Mouse (Mus musculus) kidney, postnatal 36 days (tissue): ENCODE measurements around the gene Npy.

ENCODE experiments used
- DNase-seq, 2 experiments: peaks; one replicate each; pipeline ENCODE4 v3.0.0; 2021 to 2022; ENCODE audit warnings: mixed read lengths in 2 of 2

The Npy gene

DNA sequence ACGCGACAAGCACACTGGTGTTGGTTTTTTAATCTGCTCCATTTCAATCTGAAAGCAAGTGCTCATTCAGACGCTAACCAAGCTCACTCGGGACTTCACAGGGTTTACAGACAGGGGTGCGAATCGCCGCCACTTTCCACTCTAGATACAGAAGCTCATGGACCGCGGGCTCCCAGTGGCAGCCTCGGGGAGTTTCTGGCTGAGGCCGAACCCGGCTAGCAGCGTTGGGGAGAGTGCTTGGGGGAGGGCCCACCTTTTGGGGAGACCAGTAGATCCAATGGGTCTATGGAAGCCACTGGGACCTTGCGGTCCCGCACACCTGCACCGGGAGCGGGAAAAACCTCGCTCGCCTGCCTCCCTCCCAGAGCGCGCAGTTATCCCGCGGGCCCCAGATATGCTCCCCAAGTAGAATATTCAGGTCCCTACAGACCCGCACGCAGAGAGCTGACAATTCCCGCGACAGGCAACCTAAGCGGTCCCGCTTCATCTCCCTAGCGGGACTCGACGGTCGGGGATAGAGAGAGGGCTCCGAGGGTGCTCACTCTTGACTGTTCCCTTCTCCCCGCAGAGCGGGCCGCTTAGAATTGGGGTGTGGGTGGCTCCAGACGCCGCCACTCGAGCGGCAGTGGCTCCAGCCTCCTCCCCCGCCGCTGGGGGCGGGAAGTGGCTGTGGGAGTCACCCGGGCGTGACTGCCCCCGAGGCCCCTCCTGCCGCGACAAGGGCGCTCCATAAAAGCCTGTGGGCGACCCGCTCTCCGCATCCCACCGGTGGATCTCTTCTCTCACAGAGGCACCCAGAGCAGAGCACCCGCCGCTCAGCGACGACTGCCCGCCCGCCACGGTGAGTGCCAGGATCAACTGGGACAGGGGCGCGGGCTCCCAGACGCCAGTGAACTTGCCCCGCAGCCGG is at the start of gene Npy:
Gene Npy (plus strand): TSS at position 750 of the 910 bp plus-strand sequence.
- DNase-seq, result peak; percentile 23 to 59

DNA sequence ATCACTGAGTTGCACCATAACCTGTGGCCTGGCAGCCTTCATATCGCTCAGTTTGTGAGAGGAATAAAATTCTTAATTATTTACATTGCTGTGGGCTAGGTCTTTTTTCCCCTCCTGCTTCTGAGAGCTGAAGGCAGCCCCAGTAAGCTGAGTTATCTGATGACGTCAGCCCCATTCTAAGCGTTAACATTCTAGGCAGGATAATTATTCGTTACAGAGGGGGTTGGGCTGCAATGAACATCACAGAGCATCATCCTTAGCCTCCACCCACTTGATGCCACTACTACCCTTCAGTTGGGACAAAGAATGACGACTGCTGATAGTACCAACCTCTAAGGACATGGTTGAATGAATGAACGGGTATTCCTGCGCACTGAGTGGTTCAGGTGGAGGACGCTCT is 47.5 kb upstream of the Npy start:
- DNase-seq, result no peak

DNA sequence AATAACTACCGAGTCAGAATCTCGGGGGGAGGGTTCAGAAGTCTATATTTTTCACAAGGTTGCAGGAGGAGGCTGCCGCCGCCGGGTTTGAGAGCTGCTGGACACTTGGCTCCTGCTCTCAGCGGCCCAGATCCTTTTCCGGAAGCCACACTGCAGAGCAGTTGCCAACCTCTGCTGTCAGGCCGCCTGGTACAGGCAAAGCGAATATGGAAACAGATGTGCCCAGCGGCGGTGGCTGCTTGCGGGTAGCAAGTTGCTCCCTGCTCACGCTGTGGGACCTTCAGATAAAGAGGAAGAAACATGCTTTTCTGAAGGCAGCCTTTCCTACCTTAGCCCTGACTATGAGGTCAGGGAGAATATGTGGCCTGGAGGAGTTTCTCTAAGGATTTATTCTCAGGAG is 44.4 kb upstream of the Npy start:
- no peak for DNase-seq

DNA sequence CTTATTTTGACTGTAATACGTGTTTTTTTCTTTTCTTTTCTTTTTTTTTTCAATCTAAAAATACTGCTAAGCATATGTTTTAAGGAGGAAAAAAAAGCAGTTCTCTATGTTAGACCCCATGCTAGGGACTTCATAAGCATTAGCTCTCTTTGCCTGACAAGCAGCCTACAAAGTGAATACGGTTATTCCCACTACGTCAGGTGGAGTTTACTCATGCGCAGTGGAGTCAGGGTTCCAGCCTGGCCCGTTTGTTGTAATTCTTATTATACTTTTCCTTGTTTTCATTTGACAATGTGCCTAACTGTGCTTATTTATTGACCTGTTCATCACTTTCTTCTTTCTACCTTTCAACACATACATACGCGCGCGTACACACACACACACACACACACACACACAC is 43.8 kb upstream of the Npy start:
- DNase-seq, result no peak

DNA sequence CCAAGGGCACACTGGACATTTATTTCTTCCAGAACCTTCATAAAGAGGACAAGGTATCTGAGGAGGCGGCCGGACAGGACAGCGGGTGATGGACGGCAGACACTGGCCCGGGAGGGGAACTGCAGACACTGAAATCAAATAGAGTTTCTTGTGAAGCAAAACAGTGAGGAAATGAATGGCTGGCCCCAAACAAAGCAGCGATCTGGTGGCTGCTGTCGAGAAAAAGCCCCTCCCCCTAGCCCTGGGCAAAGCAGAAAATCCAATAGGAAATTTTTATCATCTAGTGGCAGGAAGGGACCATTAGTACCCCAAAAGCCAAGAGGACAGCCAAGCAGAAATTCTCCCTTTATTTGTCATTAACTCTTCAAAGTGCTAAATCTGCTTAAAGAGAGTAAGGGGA is 42.9 kb upstream of the Npy start:
- no peak for DNase-seq

DNA sequence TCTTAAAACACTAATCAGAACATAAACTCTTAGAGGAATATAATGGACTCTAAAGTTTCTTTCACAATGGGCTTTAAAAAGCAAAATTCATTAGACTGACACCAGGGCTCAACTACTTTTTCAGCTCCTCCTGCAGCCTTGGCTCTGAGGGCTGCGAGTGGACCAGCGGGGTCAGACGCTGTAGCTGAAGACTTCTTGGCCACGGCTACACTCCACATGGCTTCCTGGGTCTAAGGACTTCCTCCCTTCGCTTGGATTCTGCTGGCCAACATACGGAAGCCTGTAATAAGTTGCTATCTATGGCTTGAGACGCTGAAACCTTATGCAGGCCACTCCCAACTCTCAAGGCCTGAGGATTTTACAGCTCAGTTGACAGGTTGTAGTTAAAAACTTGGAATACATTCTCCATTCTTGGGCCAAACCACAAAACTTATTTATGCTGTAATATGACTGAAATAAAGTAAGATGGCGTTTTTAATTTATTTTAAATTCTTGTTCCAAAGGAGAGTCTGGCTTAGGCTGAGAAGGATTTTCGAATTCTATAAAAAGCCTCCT is 41.6 kb upstream of the Npy start:
- DNase-seq, result no peak

DNA sequence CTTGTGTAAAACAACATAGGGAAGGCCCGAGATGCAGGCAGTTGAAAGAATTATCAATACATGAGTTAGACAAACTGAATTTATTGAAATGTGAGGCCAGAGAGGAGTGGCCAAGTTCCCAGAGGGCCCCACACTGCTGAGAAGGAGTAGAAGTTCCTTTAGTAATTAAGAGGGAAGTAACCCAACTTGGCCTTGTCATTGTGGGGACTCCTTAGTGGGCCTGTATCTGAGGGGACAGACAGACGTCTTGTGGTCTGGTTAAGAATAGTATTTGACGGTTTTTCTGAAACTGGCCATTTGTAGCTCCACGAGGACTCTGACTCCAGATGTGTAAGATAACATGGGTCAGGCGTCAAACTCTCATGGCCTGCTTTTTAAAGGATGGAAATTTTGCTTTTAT is 40.7 kb upstream of the Npy start:
- DNase-seq, result no peak

DNA sequence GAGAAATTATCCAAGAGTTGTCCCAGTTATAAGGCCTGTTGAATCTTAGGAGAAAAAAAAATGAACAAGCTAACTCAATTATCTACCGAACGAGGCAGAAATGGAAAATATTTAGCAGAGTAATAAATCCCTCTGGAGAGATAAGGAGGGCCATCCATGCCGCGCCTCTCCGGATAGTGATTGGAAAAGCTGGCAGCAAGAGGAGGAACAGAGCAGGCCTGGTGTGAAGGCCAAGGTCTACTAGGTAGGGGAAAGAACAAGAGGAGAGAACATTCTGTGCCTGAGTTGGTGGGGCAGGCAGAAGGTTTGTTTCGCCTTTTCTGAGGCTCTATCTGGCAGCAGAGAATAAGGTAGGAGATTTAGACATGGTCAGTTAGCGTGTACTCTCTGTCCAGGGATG is 39.8 kb upstream of the Npy start:
- no peak for DNase-seq

DNA sequence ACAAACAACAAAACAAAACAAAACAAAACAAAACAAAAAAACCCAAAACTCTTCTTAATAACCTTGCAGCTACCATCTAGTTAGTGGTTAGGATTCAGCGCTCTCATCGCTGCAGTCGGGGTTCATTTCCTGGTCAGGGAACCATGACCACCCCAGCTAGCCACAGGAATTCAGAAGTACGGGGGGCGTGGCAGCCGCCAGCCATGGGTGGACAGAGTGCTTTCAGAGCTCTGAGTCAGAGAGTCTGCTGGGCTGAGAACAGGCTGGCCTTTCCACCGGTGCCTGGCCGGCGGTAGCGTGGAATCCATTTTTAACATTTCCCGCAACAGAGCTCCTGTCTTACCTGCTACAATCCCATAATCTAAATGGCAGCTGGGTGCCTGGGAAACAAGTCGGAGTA is 30.0 kb upstream of the Npy start:
- peak; percentile 55 to 76 for DNase-seq

DNA sequence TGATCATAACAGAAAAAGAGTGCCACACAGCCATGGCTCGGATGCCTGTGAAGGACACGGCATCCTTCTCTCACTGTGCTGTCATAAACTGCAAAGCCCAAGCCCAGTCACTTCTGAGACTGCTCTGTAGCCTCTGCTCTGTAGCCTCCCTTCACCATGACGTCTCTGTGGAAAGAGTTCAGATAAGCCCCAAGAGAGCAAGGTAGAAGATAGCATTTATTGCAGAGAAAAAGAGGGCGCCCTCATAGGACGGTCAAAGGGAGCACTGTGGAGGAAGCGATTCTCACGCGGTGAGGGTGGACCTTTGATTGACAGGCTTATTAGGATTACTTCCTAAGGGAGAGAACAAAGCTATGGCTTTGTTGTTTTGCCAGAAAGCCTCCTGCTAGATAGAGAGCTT is 18.4 kb upstream of the Npy start:
- no peak for DNase-seq

DNA sequence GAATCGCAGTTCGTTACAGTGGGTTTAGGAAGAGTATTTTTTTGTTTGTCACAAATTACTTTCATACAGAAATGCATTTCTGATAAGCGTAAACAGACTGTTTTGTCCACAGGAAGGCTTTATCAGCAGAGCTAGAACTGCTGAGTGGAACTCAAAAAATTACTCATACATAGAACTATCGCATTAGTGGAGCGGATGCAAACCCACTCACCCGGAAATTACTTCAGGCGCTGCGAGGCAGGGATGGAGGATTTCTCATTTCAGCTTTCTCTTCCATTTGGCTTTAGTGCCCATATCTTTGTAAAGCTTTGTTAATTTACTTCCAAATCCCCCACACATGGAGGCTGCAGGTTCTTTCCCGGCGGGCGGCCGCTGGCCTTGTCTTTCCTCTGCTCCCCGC is 14.4 kb upstream of the Npy start:
- DNase-seq, result no peak

DNA sequence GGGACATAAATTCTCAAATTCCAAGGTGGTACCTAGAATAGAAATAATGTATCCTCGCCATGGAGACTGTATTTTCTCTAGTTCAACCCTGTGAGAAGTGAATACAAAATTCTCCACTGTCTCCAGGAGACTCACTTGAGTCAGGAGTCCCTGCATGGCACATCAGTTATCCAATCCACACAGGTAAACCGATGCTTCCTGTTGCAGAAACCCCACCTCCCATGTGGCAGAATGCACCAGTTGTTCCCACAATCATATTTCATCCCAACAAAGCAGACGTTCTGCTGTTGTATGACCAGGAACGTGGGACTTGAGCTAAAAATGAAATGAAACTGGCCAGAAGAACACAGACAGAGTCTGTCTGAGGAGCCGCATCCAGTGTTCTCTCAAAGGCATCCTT is 5.3 kb upstream of the Npy start:
- no peak for DNase-seq

DNA sequence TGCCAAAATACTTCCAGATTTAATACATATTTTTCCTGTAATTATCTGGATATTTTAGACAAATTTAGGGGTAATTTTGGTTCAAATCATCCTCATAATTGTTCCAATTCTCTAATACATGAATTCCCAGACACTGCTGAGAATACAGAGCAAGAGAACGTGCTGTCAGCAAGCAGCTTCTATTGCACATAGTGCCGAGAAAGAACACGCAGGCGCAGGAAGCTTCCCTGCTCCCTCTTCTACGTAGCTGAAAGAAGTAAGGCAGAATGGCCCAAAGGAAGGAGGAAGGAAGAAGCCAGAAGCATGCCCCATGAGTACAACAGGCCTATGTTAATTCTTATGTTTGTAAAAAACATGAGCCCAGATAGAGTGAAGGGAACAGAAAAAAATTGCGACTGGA is 4.9 kb upstream of the Npy start:
- DNase-seq, result no peak

DNA sequence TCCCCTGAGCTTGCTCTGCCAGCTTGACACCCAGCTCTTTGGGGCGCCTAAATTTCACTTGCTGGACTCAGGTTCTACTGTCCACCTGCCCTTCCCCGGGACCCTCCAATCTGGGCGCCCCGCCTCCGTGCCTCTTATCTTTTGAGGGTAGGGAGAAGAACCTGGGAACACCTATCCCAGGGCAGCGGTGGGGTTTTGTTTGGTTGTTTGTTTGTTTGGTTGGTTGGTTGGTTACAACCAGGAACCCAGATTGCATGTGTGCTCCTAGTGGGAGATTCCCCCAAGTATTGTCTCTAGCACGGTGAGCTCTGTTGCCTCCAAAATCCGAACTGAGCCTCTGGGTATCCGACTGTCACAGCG is 341 bp downstream of the Npy start:
- no peak for DNase-seq

DNA sequence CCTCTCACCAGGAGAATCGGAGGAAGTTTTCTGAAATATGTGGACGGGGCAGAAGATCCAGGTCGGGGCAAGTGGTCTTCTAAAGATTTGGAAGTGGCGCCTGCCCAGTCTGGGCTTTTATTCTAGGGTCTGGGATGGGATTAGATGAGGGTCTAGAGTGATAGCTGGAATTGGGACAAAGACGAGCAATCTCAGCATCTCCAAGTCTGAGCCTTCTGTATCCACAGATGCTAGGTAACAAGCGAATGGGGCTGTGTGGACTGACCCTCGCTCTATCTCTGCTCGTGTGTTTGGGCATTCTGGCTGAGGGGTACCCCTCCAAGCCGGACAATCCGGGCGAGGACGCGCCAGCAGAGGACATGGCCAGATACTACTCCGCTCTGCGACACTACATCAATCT is 861 bp downstream of the Npy start:
- DNase-seq, result no peak

DNA sequence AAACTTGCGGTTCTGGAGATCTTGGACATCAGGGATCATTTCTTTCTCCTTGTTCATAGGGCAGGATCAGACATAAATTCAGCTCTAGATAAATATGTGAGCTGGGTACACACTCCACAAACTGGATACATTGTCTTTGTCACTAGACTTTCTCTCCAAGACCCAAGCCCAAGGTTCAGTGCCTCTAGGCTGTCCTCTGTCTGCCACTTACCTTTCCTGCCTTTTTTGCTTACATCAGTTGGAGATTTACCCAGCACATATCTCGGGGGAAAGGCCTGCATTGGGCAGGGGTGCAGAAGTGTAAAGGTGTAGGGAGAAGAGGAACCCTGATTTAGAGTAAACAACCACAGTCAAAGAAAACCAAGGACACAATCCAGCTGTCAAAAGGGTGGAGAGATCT is 1.3 kb downstream of the Npy start:
- no peak for DNase-seq

DNA sequence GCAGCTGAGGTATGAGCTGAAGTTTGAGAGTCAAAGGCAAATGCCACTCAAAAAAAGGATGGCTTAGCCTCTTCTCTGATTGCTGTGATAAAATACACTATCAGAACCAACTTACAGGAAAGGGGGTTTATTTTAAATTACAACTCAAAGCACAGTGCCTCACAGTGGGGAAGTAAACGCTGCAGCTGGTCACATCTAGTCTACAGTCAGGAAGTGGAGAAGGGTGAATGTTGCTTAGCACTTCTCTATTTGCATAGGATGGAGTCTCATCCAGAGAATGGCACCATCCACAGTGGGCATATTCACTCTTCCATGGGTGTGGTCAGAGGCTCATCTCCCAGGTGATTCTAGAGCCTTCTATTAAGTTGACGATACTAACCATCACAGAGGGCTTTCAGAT is 9.1 kb downstream of the Npy start:
- no peak for DNase-seq

DNA sequence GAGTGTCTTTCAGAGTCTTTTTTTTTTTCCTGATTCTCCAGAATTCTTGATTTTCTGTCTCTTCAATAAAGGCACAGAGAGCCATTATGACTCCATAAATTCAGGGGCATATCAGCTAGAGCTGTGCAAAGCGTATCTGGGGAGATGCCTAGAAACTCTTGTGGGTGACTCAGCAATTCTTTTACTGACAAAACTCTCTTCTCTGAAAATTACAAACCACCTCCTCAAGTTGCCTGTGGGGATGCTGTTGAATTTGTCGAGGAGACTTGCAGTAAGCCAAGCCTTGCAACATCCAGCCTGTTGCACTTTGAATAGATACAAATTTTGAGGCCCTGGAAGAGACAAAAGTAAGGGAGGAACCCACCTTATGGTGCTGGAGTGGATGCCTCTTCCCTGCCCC is 34.3 kb downstream of the Npy start:
- no peak for DNase-seq

DNA sequence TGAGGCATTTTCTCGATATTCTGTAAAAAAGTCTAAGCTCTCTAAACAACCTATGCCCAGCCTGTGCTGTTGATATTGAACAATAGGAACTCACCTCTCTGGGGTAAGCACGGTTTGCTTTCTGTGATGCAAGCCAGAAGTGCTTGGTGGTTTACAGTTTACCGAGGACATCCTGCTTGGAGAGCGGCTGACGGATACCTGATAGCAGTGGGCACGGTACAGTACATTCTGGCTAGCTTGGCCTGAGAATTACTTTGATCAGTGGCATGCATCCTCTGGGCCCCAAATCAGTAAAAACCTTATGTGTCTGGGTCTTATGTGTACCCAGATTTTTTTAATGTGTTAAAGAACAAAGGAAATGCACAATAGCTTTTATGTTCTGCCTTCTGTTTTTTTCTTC is 45.1 kb downstream of the Npy start:
- no peak for DNase-seq

DNA sequence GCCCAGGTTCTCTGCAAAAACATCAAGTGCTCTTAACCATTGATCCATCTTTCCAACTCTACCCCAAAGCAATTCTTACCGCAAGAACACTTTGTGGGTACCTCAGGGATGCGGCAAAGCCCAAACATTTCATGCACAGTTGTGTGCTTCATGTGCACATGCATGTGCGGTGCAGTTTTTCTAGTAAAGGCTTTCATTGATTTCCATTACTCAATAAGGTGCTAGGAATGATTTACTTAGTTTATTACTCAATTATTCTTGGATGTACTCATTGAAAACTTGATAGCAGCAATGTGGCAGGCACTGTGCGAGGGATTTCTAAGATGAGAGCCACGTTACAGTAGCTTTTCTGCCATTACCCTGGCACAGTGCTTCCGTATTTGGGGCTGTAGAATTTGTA is 48.6 kb downstream of the Npy start:
- DNase-seq, result no peak

DNA sequence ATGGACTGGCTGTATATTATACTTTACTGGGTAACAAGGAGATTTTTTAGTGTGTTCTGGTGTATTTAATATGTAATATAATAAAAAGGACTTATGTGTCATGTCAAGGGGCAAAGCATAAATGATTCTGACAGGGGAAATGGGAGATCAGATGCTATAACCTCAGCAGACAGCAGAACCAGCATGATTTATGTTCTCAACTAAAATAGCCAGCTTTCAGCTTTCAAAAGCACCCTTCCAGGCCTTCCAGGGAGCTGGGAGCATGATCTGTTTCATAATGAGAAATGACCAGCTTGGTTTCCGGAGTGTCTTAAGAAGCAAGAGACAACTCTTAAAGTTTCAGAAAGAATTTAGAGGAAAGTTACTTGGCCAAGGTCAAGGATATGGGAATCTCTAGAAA is 51.0 kb downstream of the Npy start:
- peak in 1 of 2 experiments; percentile 55 for DNase-seq

DNA sequence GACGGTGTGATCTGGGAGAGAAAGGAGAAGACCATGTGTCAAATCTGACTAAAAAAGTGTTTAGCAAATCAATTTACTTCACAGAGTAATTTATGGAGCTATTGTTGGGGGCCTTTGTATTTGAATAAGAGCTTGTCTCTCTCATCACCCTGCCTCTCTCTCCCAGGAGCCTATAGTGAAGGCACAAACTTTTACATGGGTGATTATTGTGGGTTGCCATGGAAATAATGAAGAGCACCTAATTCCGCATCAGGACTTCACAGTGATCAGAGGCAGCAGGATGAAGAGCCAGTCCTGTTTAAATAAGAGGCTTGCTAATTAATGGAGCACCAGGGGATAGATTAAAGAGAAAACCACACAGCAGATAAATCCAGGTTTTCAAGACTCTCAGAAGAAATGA is 52.6 kb downstream of the Npy start:
- DNase-seq, result no peak

DNA sequence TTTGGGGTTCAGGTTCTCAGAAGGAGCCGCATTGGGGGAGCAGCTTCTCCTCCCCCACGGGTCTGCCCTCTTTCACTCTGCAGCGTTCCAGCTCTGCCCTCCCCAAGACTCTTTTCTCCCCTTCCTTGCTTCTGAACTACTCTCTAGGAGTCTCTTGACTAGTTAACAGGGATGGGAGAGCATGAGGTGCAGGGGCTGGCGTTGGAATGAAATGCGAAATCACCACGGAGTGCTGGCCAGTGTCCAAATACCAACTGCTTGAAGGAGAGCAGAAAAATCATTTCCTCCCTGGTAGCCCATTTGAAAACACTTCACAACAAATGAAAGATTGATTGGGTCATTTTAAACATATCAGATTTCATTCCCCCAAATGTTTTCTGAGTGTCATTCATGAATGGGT is 53.3 kb downstream of the Npy start:
- DNase-seq, result peak; percentile 0 to 16
